Mouse (Mus musculus) lung, embryonic 16.5 days (tissue): ENCODE data around the gene Rps6kc1. TPM values are rescaled to one million over a fixed set of nuclear protein-coding genes. Genes with fewer than 3 reads are reported as not detected.

Experiments used
- ATAC-seq: fragments of 200-750 bp; cut with Nextera tagmentation; 2 replicates; pipeline ENCODE4 v1.8.0; 2017; ENCODE audit warnings: low read depth, mild to moderate bottlenecking, moderate library complexity
- H3K27ac ChIP-seq: fragments of 300-500 bp; sonication (generic); 2 replicates; pipeline ENCODE4 v1.5.1; 2014; ENCODE audit warnings: mild to moderate bottlenecking, control low read depth, low read length
- H3K27me3 ChIP-seq: fragments of 300-500 bp; sonication (generic); 2 replicates; pipeline ENCODE4 v1.6.1; 2014; ENCODE audit warnings: low read depth, low read length, mixed read lengths; ENCODE audit not compliant: control insufficient read depth, insufficient read depth
- H3K36me3 ChIP-seq: fragments of 300-500 bp; sonication (generic); 2 replicates; pipeline ENCODE4 v1.6.1; 2014; ENCODE audit warnings: low read length; ENCODE audit not compliant: control insufficient read depth, insufficient read depth
- H3K4me1 ChIP-seq: fragments of 300-500 bp; sonication (generic); replicated peaks from 2 replicates; pipeline ENCODE4 v1.6.1; 2014; ENCODE audit warnings: low read length, mixed read lengths; ENCODE audit not compliant: control insufficient read depth, insufficient read depth
- H3K4me2 ChIP-seq: fragments of 300-500 bp; sonication (generic); 2 replicates; pipeline ENCODE4 v1.6.1; 2014; ENCODE audit warnings: low read depth, low read length, control low read depth
- H3K4me3 ChIP-seq: fragments of 300-500 bp; sonication (generic); 2 replicates; pipeline ENCODE4 v1.5.1; 2014; ENCODE audit warnings: mild to moderate bottlenecking, low read length, control low read depth
- H3K9ac ChIP-seq: fragments of 300-500 bp; sonication (generic); 2 replicates; pipeline ENCODE4 v1.6.1; 2014; ENCODE audit warnings: low read length, control low read depth
- H3K9me3 ChIP-seq: fragments of 300-500 bp; sonication (generic); 2 replicates; pipeline ENCODE4 v1.6.1; 2016; ENCODE audit warnings: low read length; ENCODE audit not compliant: control insufficient read depth
- WGBS: fragments of 180-500 bp; shearing (Covaris S2); extraction: QIAGEN DNeasy Blood & Tissue Kit; methylation state at CpG from one replicate; pipeline ENCODE4 v1.1.7; 2014; 5-methylcytosine and 5-hydroxymethylcytosine counted together
- polyA plus RNA-seq: library from polyadenylated mRNA; unstranded; fragments of >200 nt; fragmentation: Nextera tagmentation; extraction: Ambion mirVana; gene quantifications from 2 replicates; pipeline ENCODE4 v1.2.1, GENCODE M21; 2015

The Rps6kc1 gene
- polyA plus RNA-seq, 1 experiment from 2014 or later = 15.5 TPM

GRCm38 (mm10) chr1:190662736-190663135 lies 248.8 kb downstream of the Rps6kc1 start:
- Histone ChIP-seq H3K4me1 (no peaks in the 10 kb centered on the region), H3K27me3 (no peaks in the 10 kb centered on the region), H3K9me3 (no peaks in the 10 kb centered on the region), H3K36me3 (no peaks in the 10 kb centered on the region), H3K27ac (no peak overlapping the region), H3K4me3 (no peak overlapping the region), H3K9ac (no peak overlapping the region), H3K4me2 (no peak overlapping the region)
- no peak for ATAC-seq
- 73% methylated on average over 5 of the region's 5 CpGs for WGBS

DNA sequence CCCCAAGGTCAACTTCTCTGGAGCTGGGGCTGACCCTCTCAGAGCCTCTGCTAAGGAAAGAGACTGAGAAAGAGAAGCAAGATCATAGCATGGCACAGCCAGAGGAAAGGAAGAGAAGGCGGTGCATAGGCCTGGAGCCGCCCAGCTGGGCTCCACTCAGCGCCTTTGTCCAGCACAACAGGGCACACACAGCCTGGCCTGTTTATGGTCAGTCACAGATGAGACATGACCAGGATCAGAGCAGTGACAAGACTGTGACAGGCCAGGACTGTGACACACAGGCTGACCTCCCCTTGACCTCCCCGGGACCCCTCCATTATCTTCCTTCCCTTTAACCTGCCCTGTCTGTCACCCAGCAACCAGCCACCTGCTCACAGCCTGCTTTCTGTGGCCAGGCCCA lies 249.8 kb downstream of the Rps6kc1 start:
- WGBS = 62% methylated on average over 4 of the region's 4 CpGs
- no peak for ATAC-seq
- H3K4me2 ChIP-seq = no peak overlapping the region
- H3K27ac ChIP-seq = no peak overlapping the region
- no peaks in the 10 kb centered on the region for H3K4me1 ChIP-seq
- no peak overlapping the region for H3K9ac ChIP-seq
- H3K4me3 ChIP-seq = no peak overlapping the region
- H3K9me3 ChIP-seq = no peaks in the 10 kb centered on the region
- no peaks in the 10 kb centered on the region for H3K36me3 ChIP-seq
- H3K27me3 ChIP-seq = no peaks in the 10 kb centered on the region

- Histone ChIP-seq H3K4me2 (no peak overlapping the region), H3K9ac (no peak overlapping the region), H3K36me3 (no peaks in the 10 kb centered on the region), H3K9me3 (no peaks in the 10 kb centered on the region), H3K4me1 (no peaks in the 10 kb centered on the region), H3K27me3 (no peaks in the 10 kb centered on the region), H3K4me3 (no peak overlapping the region), H3K27ac (no peak overlapping the region)
- ATAC-seq = no peak
- 75% methylated on average over 15 of the region's 15 CpGs for WGBS
Observed at GRCm38 (mm10) chr1:190661249-190661648, 250.3 kb downstream of the Rps6kc1 start.

- Histone ChIP-seq H3K27me3 (no peaks in the 10 kb centered on the region), H3K36me3 (no peaks in the 10 kb centered on the region), H3K4me3 (no peak overlapping the region), H3K9me3 (no peaks in the 10 kb centered on the region), H3K4me2 (no peak overlapping the region), H3K9ac (no peak overlapping the region), H3K4me1 (peaks cover 2% of the 10 kb centered on the region; the same call in 1 of the 2 replicates), H3K27ac (no peak overlapping the region)
- WGBS = 75% methylated on average over 17 of the region's 17 CpGs
- ATAC-seq = no peak
Observed at GRCm38 (mm10) chr1:190659722-190660502, 251.7 kb downstream of the Rps6kc1 start.

- H3K9me3 ChIP-seq = no peaks in the 10 kb centered on the region
- 87% methylated on average over 13 of the region's 13 CpGs for WGBS
- no peak for ATAC-seq
Observed at GRCm38 (mm10) chr1:190658266-190658665, 253.3 kb downstream of the Rps6kc1 start.

DNA sequence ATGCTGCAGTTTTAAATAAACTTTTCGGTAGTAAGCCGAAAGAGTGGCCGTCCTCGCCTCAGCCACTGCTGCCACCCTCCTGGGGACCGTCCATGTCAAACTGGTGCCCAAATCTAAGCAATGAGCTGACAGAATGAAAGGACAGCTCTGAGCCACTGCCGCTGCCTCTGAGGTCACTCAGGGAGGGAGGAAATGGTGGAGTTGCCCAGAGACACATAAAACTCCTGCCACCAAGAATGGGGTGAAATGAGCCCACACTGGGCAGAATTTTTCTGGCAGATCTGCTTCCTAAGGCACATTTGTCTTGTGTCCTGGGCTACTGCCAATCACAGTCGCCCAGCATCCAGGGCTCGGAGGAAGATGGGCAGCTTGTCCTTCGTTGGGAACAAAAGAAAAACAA lies 255.5 kb downstream of the Rps6kc1 start:
- H3K27me3 ChIP-seq = no peaks in the 10 kb centered on the region
- no peaks in the 10 kb centered on the region for H3K36me3 ChIP-seq
- no peak overlapping the region for H3K4me2 ChIP-seq
- WGBS = 36% methylated on average over 9 of the region's 9 CpGs
- no peak overlapping the region for H3K4me3 ChIP-seq
- no peak overlapping the region for H3K27ac ChIP-seq
- no peak for ATAC-seq
- no peaks in the 10 kb centered on the region for H3K9me3 ChIP-seq
- peaks cover 2% of the 10 kb centered on the region; the same call in 1 of the 2 replicates for H3K4me1 ChIP-seq
- H3K9ac ChIP-seq = no peak overlapping the region

More at GRCm38 (mm10) chr1:190658266-190658665, 253.3 kb downstream of the Rps6kc1 start:
- Histone ChIP-seq H3K4me3 (no peak overlapping the region), H3K27ac (no peak overlapping the region), H3K27me3 (no peaks in the 10 kb centered on the region), H3K36me3 (no peaks in the 10 kb centered on the region), H3K9ac (no peak overlapping the region), H3K4me2 (no peak overlapping the region), H3K4me1 (peaks cover 2% of the 10 kb centered on the region; the same call in 1 of the 2 replicates)

GRCm38 (mm10) chr1:190655651-190656050 lies 255.9 kb downstream of the Rps6kc1 start:
- no peak overlapping the region for H3K9ac ChIP-seq
- H3K27ac ChIP-seq = no peak overlapping the region
- H3K9me3 ChIP-seq = no peaks in the 10 kb centered on the region
- WGBS = 50% methylated on average over 7 of the region's 7 CpGs
- no peak overlapping the region for H3K4me3 ChIP-seq
- H3K36me3 ChIP-seq = no peaks in the 10 kb centered on the region
- H3K4me2 ChIP-seq = no peak overlapping the region
- H3K27me3 ChIP-seq = no peaks in the 10 kb centered on the region
- H3K4me1 ChIP-seq = peaks cover 2% of the 10 kb centered on the region; the same call in 1 of the 2 replicates
- no peak for ATAC-seq

DNA sequence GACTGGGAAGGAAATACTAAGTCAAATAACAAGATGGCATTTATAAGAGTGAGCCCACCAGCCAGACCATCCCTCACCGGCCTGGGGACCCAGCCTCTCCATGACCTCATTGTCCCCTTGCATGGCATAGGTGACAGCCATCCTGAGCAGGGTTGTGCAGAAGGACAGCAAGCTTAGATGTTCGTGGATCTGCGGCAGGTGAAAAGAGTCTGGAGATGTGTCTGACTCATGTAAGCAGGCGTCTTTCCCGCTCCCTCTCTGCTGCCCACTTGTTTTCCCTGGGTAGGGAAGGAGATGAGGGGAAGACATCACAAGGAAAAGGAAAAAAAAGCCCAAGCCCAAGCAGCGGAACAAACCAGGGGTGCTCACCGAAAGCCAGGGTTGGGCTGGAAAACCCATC lies 256.5 kb downstream of the Rps6kc1 start:
- H3K27me3 ChIP-seq = no peaks in the 10 kb centered on the region
- no peak for ATAC-seq
- 81% methylated on average over 7 of the region's 7 CpGs for WGBS
- H3K4me3 ChIP-seq = no peak overlapping the region
- H3K36me3 ChIP-seq = no peaks in the 10 kb centered on the region
- no peaks in the 10 kb centered on the region for H3K9me3 ChIP-seq
- H3K4me1 ChIP-seq = peaks cover 2% of the 10 kb centered on the region; the same call in 1 of the 2 replicates
- no peak overlapping the region for H3K27ac ChIP-seq
- H3K9ac ChIP-seq = no peak overlapping the region
- no peak overlapping the region for H3K4me2 ChIP-seq

DNA sequence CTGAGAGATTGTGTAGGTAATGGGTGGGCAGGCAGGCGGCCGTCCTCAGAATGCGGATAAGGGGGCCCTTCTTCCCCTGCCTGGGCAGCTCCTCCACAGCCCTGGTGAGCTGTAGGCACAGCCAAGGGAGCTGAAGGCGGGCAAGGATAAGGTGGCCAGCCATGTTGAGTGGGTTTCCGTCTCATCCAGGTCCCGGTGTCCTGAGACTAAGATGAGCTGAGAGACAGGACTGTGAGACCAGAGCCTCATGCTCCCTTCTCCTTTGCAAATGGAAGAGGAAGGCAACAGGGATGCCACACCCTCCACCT lies 256.9 kb downstream of the Rps6kc1 start:
- H3K4me3 ChIP-seq = no peak overlapping the region
- H3K9ac ChIP-seq = no peak overlapping the region
- no peak overlapping the region for H3K27ac ChIP-seq
- no peak for ATAC-seq
- WGBS = 86% methylated on average over 6 of the region's 6 CpGs
- peaks cover 2% of the 10 kb centered on the region; the same call in 1 of the 2 replicates for H3K4me1 ChIP-seq
- H3K27me3 ChIP-seq = no peaks in the 10 kb centered on the region
- no peak overlapping the region for H3K4me2 ChIP-seq
- H3K36me3 ChIP-seq = no peaks in the 10 kb centered on the region
- no peaks in the 10 kb centered on the region for H3K9me3 ChIP-seq
